Mouse (Mus musculus): ENCODE results near the gene Trabd2b.

GRCm38 (mm10) chr4:114367840-114368239 is 38.7 kb upstream of the Trabd2b start:
- TF ChIP-seq CTCF (IDR thresholded peaks at IDR 0.05) (no peak), POLR2A (IDR thresholded peaks at IDR 0.05; ENCODE audit: insufficient read depth, low read depth, low read length) (no peak)

Data from heart, adult 2 months (tissue).